Mouse (Mus musculus) lung, postnatal 0 days (tissue): ENCODE results near the gene Tmem207. TPM values are rescaled to one million over a fixed set of nuclear protein-coding genes. Genes with fewer than 3 reads are reported as not detected.

Source experiments
- ATAC-seq: fragments of 200-750 bp; cut with Nextera tagmentation; 2 replicates; pipeline ENCODE4 v1.8.0; 2017; ENCODE audit warnings: moderate library complexity
- DNase-seq: peaks from one replicate; pipeline ENCODE4 v3.0.0-alpha.2; 2016; ENCODE audit warnings: low spot score
- H3K27ac ChIP-seq: fragments of 300-500 bp; sonication (generic); 2 replicates; pipeline ENCODE4 v1.5.1; 2014; ENCODE audit warnings: antibody characterized with exemption, mild to moderate bottlenecking, low read length, mixed read lengths
- H3K27me3 ChIP-seq: fragments of 300-500 bp; sonication (generic); replicated peaks from 2 replicates; pipeline ENCODE4 v1.6.1; 2014; ENCODE audit warnings: low read length, mixed read lengths; ENCODE audit not compliant: insufficient read depth
- H3K36me3 ChIP-seq: fragments of 300-500 bp; sonication (generic); 2 replicates; pipeline ENCODE4 v1.6.1; 2014; ENCODE audit warnings: low read length, mixed read lengths; ENCODE audit not compliant: insufficient read depth
- H3K4me1 ChIP-seq: fragments of 300-500 bp; sonication (generic); 2 replicates; pipeline ENCODE4 v1.6.1; 2014; ENCODE audit warnings: antibody characterized with exemption, low read depth, low read length, mixed read lengths; ENCODE audit not compliant: insufficient read depth
- H3K4me2 ChIP-seq: fragments of 300-500 bp; sonication (generic); replicated peaks from 2 replicates; pipeline ENCODE4 v1.6.1; 2014; ENCODE audit warnings: low read depth, mild to moderate bottlenecking, low read length, moderate library complexity, mixed read lengths
- H3K4me3 ChIP-seq: fragments of 300-500 bp; sonication (generic); 2 replicates; pipeline ENCODE4 v1.5.1; 2014; ENCODE audit warnings: low read depth, low read length
- H3K9ac ChIP-seq: fragments of 300-500 bp; sonication (generic); replicated peaks from 2 replicates; pipeline ENCODE4 v1.6.1; 2014; ENCODE audit warnings: low read depth, mild to moderate bottlenecking
- H3K9me3 ChIP-seq: fragments of 300-500 bp; sonication (generic); 2 replicates; pipeline ENCODE4 v1.6.1; 2016; ENCODE audit warnings: low read length, mixed read lengths
- CTCF ChIP-seq: IDR thresholded peaks from 2 replicates; pipeline ENCODE4 v1.5.1; 2016; ENCODE audit warnings: antibody characterized with exemption, mild to moderate bottlenecking
- EP300 ChIP-seq: IDR thresholded peaks from 2 replicates; pipeline ENCODE4 v1.6.1; 2016; ENCODE audit warnings: antibody characterized with exemption, mild to moderate bottlenecking, control low read depth
- WGBS: fragments of 180-500 bp; shearing (Covaris S2); extraction: QIAGEN DNeasy Blood & Tissue Kit; methylation state at CpG from one replicate; pipeline ENCODE4 v1.1.7; 2014; 5-methylcytosine and 5-hydroxymethylcytosine counted together
- polyA plus RNA-seq: library from polyadenylated mRNA; unstranded; fragments of >200 nt; fragmentation: Nextera tagmentation; extraction: Ambion mirVana; gene quantifications from 2 replicates; pipeline ENCODE4 v1.2.1, GENCODE M21; 2015

Gene Tmem207
- polyA plus RNA-seq, 1 experiment from 2014 or later = not detected

DNA sequence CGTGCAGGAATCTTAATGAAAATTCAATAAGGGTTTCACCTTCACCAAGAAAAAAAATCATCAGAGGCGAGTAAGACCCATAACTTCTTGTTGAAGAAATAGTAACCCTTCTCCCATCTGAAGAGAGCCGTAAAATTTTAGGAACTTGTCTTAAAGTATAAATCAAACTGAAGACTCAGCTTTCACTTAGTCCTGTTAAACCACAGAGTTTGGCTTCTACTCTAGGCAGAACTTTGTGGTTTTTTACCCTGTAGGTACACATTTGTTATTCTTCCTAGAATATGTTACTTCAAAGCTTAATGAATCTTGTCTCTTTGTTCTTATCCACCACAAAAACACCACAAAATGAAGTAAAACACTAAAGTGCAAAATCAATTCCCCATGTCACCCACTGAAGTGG lies 25.7 kb upstream of the Tmem207 start:
- H3K4me1 ChIP-seq = no peaks in the 10 kb centered on the region
- no peak for DNase-seq
- no peak overlapping the region for H3K9ac ChIP-seq
- TF ChIP-seq EP300 = no peak
- H3K27me3 ChIP-seq = no peaks in the 10 kb centered on the region
- H3K4me3 ChIP-seq = no peak overlapping the region
- H3K4me2 ChIP-seq = no peak overlapping the region
- H3K27ac ChIP-seq = no peak overlapping the region
- H3K36me3 ChIP-seq = no peaks in the 10 kb centered on the region
- H3K9me3 ChIP-seq = no peaks in the 10 kb centered on the region
- WGBS = 84% methylated on average over 3 of the region's 3 CpGs
- ATAC-seq = no peak

DNA sequence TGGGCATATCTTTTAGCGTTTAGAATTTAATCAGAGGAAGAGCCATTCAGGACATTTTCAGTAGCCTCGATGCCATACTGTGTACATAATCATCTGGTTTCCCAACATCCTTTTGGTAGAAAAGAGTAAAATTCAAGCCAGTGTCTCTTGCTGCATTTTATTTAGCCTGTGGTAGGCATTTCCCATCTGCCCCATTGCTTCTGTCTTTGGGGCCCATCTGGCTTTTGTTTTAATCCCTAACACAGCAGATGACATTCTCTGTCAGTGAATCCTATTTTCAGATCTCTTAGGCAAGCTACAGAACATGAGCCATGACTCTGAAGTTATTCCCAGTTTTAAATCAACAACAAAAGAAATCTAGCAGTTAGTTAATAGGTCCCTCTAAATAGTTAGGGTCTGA lies 22.7 kb upstream of the Tmem207 start:
- Histone ChIP-seq H3K9ac (no peak overlapping the region), H3K4me1 (no peaks in the 10 kb centered on the region), H3K4me2 (no peak overlapping the region), H3K9me3 (no peaks in the 10 kb centered on the region), H3K27ac (no peak overlapping the region), H3K4me3 (no peak overlapping the region), H3K27me3 (no peaks in the 10 kb centered on the region), H3K36me3 (no peaks in the 10 kb centered on the region)
- TF ChIP-seq EP300 (no peak), CTCF (no peak)
- DNase-seq (no peak), ATAC-seq (no peak)
- 79% methylated on average over 2 of the region's 2 CpGs for WGBS

GRCm38 (mm10) chr16:26546879-26547206 lies 20.3 kb upstream of the Tmem207 start:
- TF ChIP-seq EP300 (no peak), CTCF (no peak)
- H3K27ac ChIP-seq = no peak overlapping the region
- no peaks in the 10 kb centered on the region for H3K9me3 ChIP-seq
- H3K27me3 ChIP-seq = no peaks in the 10 kb centered on the region
- H3K4me3 ChIP-seq = no peak overlapping the region
- H3K9ac ChIP-seq = no peak overlapping the region
- ATAC-seq = no peak
- H3K36me3 ChIP-seq = no peaks in the 10 kb centered on the region
- H3K4me2 ChIP-seq = no peak overlapping the region
- H3K4me1 ChIP-seq = no peaks in the 10 kb centered on the region
- WGBS = 57% methylated on average over 1 of the region's 1 CpGs
- no peak for DNase-seq

DNA sequence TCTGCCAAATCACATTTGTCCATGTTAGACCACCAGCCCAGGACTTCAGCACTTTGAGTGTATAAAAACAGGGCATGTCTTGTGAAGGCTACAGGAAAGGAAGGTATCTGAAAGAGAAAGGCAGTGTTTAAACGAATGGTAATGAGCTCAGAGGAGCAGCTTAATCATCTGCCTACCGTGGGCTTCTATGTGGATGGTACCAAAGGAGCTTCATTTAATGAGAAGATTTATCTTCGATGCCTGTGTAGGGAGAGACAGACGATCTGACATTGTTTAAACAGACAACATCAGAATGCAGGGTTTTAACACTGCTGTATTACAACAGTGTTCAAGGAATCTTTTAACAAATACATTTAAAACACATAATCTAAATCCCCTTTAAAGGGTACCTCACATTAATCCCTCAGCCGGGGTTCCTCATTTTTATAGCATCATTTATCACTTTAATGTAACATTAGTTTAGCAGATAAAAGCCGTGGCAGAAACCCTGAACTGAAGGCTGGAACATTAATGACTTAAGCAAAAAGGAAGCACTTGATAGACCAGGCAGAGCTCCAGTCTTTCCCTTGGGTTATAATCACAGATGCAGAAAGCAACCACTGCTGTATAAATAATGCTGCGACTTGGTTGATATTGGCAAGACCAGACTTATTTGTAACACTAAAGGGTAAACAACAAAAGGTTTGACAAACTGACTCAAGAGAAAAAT lies 19.8 kb upstream of the Tmem207 start:
- Histone ChIP-seq H3K4me3 (no peak overlapping the region), H3K27me3 (no peaks in the 10 kb centered on the region), H3K9ac (no peak overlapping the region), H3K4me2 (no peak overlapping the region), H3K9me3 (no peaks in the 10 kb centered on the region), H3K4me1 (no peaks in the 10 kb centered on the region), H3K27ac (no peak overlapping the region), H3K36me3 (no peaks in the 10 kb centered on the region)
- ATAC-seq (no peak), DNase-seq (no peak)
- no peak for TF ChIP-seq EP300
- TF ChIP-seq CTCF = no peak
- WGBS = 22% methylated on average over 7 of the region's 7 CpGs

- WGBS = 63% methylated on average over 1 of the region's 1 CpGs
- TF ChIP-seq CTCF (no peak), EP300 (no peak)
Observed at GRCm38 (mm10) chr16:26532287-26532686, 5.7 kb upstream of the Tmem207 start.

GRCm38 (mm10) chr16:26530451-26530850 lies 3.9 kb upstream of the Tmem207 start:
- no peaks in the 10 kb centered on the region for H3K9me3 ChIP-seq
- H3K9ac ChIP-seq = no peak overlapping the region
- TF ChIP-seq EP300 = no peak
- TF ChIP-seq CTCF = no peak
- DNase-seq = no peak
- no peak overlapping the region for H3K4me2 ChIP-seq
- WGBS = 37% methylated on average over 1 of the region's 1 CpGs
- no peaks in the 10 kb centered on the region for H3K36me3 ChIP-seq
- no peaks in the 10 kb centered on the region for H3K27me3 ChIP-seq
- H3K4me1 ChIP-seq = no peaks in the 10 kb centered on the region
- H3K4me3 ChIP-seq = no peak overlapping the region
- no peak overlapping the region for H3K27ac ChIP-seq
- no peak for ATAC-seq

More at GRCm38 (mm10) chr16:26532287-26532686, 5.7 kb upstream of the Tmem207 start:
- no peaks in the 10 kb centered on the region for H3K36me3 ChIP-seq
- H3K9me3 ChIP-seq = no peaks in the 10 kb centered on the region
- H3K4me1 ChIP-seq = no peaks in the 10 kb centered on the region
- H3K9ac ChIP-seq = no peak overlapping the region
- no peaks in the 10 kb centered on the region for H3K27me3 ChIP-seq
- H3K4me2 ChIP-seq = no peak overlapping the region
- H3K27ac ChIP-seq = no peak overlapping the region
- H3K4me3 ChIP-seq = no peak overlapping the region
- ATAC-seq (no peak), DNase-seq (no peak)
